Mouse (Mus musculus): Measurements from ENCODE around the gene Olfr955. TPM values are rescaled to one million over a fixed set of nuclear protein-coding genes. Genes with fewer than 3 reads are reported as not detected.

The Olfr955 gene
- polyA plus RNA-seq, 1 experiment from 2014 or later = not detected

DNA sequence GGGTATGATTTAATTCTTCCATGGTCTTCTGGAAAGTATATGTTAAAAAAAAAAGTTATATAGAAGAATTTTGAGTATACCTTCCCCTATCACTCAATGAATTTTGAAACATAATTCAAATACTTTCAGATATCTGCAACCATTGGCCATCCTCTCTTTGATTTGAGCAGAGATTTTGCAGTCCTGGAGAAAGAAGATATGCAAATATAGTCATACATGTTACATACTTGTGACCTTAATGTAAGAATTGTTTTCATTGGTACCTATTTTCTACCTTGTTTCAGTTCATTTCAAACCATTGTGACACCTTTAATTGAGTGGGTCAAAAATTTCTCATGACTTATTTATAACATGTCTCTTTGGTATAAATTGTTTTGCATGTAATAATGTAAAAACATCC is 44.7 kb downstream of the Olfr955 start, which contains the start of gene Olfr952:
Gene Olfr952, minus strand, starts transcription at position 101 of the 400 bp plus-strand sequence.
- no peak for DNase-seq (ENCODE audit: low spot score)
- Histone ChIP-seq H3K27ac (ENCODE audit: low read length) (no peak within 1 kb of the TSS), H3K4me1 (ENCODE audit: insufficient read depth, low read depth, low read length) (no peaks in the 10 kb centered on the region), H3K36me3 (ENCODE audit: insufficient read depth, low read length) (no peaks in the 10 kb centered on the region), H3K9ac (replicated peaks; ENCODE audit: low read depth) (no peak within 1 kb of the TSS), H3K4me2 (replicated peaks; ENCODE audit: low read depth, low read length) (no peak within 1 kb of the TSS), H3K9me3 (ENCODE audit: low read length) (no peaks in the 10 kb centered on the region), H3K4me3 (ENCODE audit: low read depth, low read length) (no peak within 1 kb of the TSS), H3K27me3 (replicated peaks; ENCODE audit: insufficient read depth, low read length) (no peaks in the 10 kb centered on the region)
- no peak for TF ChIP-seq EP300 (IDR thresholded peaks at IDR 0.05)
- no peak for ATAC-seq

Other genes starting within 250 kb of the Olfr955 start
- gene Olfr1537, start 221.9 kb downstream of the Olfr955 start, polyA plus RNA-seq (2015; fragmentation: Nextera tagmentation; extraction: Ambion mirVana) = not detected in 2 replicates
- not detected in 2 replicates for gene Olfr945, start 195.1 kb downstream of the Olfr955 start, polyA plus RNA-seq (2015; fragmentation: Nextera tagmentation; extraction: Ambion mirVana)
- not detected in 2 replicates for gene Olfr948, start 145.9 kb downstream of the Olfr955 start, polyA plus RNA-seq (2015; fragmentation: Nextera tagmentation; extraction: Ambion mirVana)
- gene Olfr951, start 84.5 kb downstream of the Olfr955 start, polyA plus RNA-seq (2015; fragmentation: Nextera tagmentation; extraction: Ambion mirVana) = not detected in 2 replicates
- not detected in 2 replicates for gene Olfr952, start 44.8 kb downstream of the Olfr955 start, polyA plus RNA-seq (2015; fragmentation: Nextera tagmentation; extraction: Ambion mirVana)
- not detected in 2 replicates for gene Olfr954, start 15.2 kb downstream of the Olfr955 start, polyA plus RNA-seq (2015; fragmentation: Nextera tagmentation; extraction: Ambion mirVana)
- not detected in 2 replicates for gene Olfr44, start 22.1 kb upstream of the Olfr955 start, polyA plus RNA-seq (2015; fragmentation: Nextera tagmentation; extraction: Ambion mirVana)
- not detected in 2 replicates for gene Olfr957, start 43.9 kb upstream of the Olfr955 start, polyA plus RNA-seq (2015; fragmentation: Nextera tagmentation; extraction: Ambion mirVana)
- gene Olfr958, start 82.1 kb upstream of the Olfr955 start, polyA plus RNA-seq (2015; fragmentation: Nextera tagmentation; extraction: Ambion mirVana) = not detected in 2 replicates
- not detected in 2 replicates for gene Olfr959, start 103.6 kb upstream of the Olfr955 start, polyA plus RNA-seq (2015; fragmentation: Nextera tagmentation; extraction: Ambion mirVana)
- 1.4 and 1.7 TPM in 2 replicates for gene AW551984, start 132.5 kb upstream of the Olfr955 start, polyA plus RNA-seq (2015; fragmentation: Nextera tagmentation; extraction: Ambion mirVana)
- not detected in 2 replicates for gene Olfr148, start 138.7 kb upstream of the Olfr955 start, polyA plus RNA-seq (2015; fragmentation: Nextera tagmentation; extraction: Ambion mirVana)
- gene Olfr960, start 149.4 kb upstream of the Olfr955 start, polyA plus RNA-seq (2015; fragmentation: Nextera tagmentation; extraction: Ambion mirVana) = not detected in 2 replicates
- gene Olfr961, start 173.1 kb upstream of the Olfr955 start, polyA plus RNA-seq (2015; fragmentation: Nextera tagmentation; extraction: Ambion mirVana) = not detected in 2 replicates
- gene Olfr963, start 195.3 kb upstream of the Olfr955 start, polyA plus RNA-seq (2015; fragmentation: Nextera tagmentation; extraction: Ambion mirVana) = not detected in 2 replicates
- gene Olfr149, start 235.2 kb upstream of the Olfr955 start, polyA plus RNA-seq (2015; fragmentation: Nextera tagmentation; extraction: Ambion mirVana) = not detected in 2 replicates
- gene Olfr965, start 239.4 kb upstream of the Olfr955 start, polyA plus RNA-seq (2015; fragmentation: Nextera tagmentation; extraction: Ambion mirVana) = not detected in 2 replicates